Mouse (Mus musculus) heart, adult 11 months (tissue): ENCODE data around the gene Ttll1.
A peak's percentile ranks its signal among the peaks of the same experiment; 100 is the strongest.
"Not testable (repeated sequence)": the region's sequence is repeated elsewhere in the genome, so short reads cannot be mapped to it uniquely, and the experiment has no call there.

ENCODE experiments used
- DNase-seq: peaks from one replicate; pipeline ENCODE4 v3.0.0; 2022

Ttll1 gene

DNA sequence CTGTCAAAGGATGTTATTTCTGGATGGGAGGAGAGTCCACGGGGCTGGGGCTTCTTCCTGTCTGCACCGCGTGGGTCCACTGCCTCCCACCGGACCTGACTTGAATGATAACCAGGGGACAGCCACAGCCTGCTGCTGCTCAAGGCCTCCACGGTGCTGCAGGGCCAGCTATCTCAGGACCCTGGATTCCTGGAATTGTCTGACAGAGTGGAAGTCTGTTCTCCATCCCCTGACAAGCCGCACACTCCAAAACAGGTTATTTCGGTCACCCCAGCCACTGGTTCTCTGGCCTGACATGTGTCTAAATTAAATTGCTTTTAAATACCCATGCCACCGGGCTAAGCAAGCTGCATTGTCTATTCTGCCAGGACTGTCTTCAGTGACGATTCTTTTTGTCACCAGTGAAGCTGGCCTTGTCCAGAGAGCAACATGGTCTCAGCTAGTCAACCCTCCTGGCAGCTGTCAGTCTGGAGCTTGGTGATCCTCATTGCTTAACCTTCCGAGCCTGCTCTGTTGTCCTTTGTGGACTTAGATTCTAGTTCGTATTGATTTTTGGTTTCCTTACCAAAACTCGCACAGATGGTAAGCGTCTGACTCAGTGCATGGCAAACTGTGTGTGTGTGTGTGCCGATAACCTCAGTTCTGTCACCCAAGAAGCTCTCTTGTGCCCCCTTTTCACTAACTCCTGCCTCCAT lies 13.1 kb upstream of the Ttll1 start:
- peak; percentile 96 for DNase-seq

- peak; percentile 97 for DNase-seq
Measured at GRCm38 (mm10) chr15:83523196-83523595, 12.5 kb upstream of the Ttll1 start.

DNA sequence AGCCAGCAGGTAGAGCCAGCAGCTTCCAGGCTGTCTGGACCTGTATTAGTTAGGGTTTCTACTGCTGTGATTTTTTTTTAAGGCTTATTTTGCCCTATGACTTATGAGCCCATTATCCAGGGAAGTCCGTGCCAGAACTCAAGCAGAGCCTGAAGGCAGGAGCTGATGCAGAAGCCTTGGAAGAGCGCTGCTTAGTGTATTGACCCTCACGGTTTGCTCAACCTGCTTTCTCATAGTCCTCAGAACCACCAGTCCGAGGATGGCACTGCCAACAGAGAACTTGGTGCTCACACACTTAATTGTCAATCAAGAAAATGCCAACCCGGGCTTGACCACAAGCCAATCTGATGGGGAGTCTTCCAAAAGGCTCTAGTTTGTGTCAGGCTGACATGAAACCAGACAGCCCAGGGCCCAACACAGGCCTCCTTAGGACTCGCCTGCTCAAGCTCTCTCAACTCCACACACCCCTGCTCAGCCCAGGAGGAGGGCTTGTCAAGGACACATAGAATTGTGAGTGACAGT lies 10.2 kb upstream of the Ttll1 start:
- DNase-seq = no peak

- peak; percentile 96 for DNase-seq
Measured at GRCm38 (mm10) chr15:83518215-83519048, 7.7 kb upstream of the Ttll1 start.

DNA sequence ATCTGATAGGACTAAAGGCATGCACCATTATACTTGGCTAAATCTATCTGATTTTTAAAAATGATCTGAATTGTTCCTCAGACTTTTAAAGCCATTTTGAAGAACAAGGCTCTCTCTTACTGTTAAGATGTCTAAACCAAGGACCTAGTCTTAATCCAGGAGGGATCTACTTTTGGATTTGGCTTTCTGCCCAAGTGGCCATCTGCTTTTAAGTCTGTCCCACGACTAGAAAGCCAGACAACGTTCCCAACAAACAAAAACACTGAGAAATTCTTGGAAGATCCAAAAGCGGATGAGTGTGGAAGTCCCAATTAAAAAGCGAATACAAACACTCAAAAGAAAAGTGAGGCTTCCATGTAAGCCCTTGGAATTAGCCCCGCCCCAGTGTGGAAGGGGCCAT lies 4.3 kb upstream of the Ttll1 start:
- DNase-seq = no peak

DNA sequence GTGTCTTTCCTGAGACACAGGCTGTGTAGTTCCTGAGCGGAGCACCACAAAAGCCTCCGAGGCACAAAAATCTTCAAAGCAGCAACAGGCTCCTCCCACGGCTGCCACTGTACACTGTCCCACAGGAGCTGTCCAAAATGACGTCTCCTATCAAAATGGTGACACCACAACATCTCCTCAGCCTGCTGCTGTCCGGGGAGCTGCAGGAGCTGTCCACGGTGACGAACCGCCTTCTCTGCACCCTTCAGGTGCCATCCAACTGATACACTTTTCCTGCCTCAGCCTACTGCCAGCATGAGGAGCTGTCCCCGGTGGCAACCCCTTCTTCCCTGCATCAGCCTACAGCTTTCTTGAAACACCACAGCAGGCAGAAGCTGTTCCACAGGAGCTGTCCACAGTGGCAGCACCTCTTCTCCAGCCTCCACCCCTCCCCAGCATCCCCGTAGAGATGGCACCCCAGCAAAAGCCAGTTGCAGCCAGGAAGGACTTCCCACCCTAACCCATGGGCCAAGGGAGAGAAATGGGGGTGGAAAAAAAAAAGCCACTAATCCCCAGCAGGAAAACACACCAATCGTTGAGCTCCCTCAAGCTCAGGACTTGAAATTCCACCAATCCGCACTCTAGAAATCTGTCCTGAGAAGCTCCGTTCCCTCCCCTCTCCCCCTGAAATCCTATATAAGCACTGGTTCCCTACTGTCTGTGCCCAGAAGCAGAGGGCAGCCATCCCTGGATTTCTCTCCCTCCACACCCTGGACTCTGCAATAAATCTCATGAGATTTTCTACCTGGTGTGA lies 2.0 kb upstream of the Ttll1 start:
- DNase-seq = no peak

GRCm38 (mm10) chr15:83509950-83510804 lies 516 bp downstream of the Ttll1 start:
- no peak for DNase-seq

- not testable (repeated sequence) for DNase-seq
Measured at GRCm38 (mm10) chr15:83501483-83501882, 9.2 kb downstream of the Ttll1 start.

- DNase-seq = no peak
Measured at GRCm38 (mm10) chr15:83500352-83500751, 10.3 kb downstream of the Ttll1 start.

- no peak for DNase-seq
Measured at GRCm38 (mm10) chr15:83499211-83499755, 11.4 kb downstream of the Ttll1 start.

DNA sequence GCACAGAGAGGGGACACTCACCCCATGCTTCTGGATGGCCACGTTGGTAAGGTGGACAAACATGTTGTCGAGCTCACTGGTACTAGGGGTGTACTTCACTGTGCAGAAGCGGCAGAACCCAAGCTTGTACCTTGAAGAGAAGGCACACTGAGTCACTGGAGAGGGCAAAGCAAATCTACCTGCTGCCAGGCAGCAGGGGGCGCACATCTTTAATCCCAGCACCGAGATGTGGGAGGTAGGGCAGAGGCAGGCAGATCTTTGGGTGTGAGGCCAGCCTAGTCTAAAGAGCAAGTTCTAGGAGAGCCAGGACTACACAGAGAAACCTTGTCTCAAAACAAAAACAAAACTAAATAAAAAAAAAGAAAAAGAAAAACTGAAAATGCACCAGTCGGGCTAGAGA lies 13.4 kb downstream of the Ttll1 start:
- DNase-seq = no peak

DNA sequence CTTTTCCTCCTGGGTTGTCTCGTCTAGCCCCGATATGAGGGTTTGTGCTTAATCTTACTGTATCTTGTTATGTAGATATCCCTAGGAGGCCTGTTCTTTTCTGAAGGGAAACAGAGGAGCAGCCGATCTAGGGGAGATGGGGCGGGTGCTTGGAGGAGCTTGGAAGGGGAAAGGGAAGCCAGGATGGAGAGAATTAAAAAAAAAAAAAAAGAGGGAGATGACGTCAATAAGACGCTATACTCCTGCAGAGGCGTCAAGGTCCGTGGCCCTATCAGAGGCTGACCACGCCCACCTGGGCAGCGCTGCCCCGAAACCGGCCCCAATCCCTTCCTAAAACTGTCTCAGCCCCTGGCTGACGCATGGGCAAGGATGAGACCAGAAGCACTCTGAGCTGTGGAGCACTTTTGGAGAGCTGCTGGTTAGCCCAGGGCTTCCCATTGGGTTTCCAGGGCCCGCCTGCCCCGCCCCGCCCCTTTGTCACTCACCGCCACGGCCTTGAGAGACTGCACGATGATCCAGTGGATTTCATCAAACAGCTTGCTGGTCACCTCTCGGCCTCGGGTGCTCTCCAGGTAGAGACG lies 14.8 kb downstream of the Ttll1 start:
- no peak for DNase-seq

DNA sequence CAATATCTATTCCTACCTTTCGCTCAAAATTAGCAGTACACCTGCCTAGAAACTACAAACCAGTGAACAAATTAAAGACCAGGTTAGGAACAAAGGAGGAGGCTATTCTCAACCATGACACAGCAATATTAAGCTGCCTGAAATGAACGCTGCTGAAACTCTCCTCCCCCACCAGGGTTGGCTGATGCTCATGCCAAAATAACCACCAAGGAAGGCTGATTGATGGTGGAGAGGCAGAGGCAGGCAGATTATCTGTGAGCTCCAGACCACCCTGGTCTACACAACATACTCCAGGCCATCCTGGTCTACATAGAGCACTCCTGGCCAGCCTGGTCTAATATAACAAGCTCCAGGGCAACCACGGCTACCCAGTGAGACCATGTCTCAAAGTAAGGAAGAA lies 15.5 kb downstream of the Ttll1 start:
- no peak for DNase-seq

DNA sequence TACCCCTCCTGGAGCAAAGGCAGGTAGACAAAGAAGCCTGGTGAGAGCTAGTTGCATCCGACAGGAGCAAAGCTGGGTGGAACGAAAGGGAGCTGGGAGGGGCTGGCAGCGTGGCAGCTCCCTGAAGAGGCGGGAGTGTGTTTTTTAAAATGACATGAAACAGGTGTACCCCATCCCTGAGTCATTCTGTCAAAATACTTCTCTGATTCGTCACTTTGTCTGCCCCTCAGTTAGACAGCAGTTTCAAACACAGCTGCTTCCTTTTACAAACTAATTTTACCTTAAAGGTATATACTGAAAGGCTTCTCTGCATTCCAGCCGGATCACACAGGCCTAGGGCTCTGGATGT lies 16.1 kb downstream of the Ttll1 start:
- DNase-seq = no peak

DNA sequence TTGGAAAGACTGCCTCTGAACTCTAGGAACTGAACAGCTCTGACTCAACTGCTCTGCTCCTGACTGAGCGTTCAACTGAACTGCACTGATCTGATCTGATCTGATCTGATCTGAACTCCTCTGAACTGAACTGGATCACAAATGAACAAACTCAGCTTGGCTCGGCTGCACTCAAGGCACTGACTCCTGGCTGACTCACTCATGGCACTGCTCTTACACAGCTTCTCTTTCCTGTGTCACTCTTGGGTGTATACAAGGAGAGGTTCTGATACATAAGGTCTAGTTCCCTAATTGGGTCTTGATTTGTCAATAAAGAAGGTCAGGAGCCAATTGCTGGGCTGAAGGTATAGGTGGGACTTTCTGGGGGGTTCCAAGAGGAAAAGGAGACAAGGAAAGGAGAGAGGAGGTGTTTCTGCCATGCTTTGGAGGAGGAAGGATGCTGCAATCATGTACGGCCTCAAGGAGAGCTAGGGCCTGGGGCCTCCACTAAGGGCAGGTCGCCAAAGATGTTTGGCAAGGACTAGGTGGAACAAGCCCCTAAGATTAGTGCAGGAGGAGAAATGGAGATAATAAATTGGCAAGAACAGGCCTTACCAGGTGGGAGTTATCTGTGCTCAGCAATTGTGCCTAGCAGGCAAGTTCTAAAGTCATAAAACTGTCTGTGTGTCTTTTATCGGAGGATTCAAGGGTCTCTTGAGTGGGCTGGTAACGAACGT lies 16.7 kb downstream of the Ttll1 start:
- no peak for DNase-seq

DNA sequence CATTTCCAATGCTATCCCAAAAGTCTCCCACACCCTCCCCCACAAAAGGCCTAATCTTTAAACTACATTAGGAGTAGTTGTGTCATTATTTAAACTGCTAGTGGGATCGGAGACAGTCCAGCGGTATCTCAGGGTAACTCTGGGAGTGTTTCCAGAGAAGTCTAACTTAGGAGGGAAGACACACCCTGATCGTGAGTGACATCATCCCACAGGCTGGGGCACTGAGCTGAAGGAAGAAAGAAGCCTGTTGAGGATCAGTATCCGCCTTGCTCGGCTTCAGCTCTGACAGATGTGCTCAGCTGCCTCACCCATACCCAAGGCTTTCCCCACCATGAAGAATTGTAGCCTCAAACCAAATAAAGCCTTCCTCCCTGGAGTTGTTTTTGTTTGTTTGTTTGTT lies 18.8 kb downstream of the Ttll1 start:
- DNase-seq = peak; percentile 95

GRCm38 (mm10) chr15:83489471-83489870 lies 21.2 kb downstream of the Ttll1 start:
- no peak for DNase-seq

DNA sequence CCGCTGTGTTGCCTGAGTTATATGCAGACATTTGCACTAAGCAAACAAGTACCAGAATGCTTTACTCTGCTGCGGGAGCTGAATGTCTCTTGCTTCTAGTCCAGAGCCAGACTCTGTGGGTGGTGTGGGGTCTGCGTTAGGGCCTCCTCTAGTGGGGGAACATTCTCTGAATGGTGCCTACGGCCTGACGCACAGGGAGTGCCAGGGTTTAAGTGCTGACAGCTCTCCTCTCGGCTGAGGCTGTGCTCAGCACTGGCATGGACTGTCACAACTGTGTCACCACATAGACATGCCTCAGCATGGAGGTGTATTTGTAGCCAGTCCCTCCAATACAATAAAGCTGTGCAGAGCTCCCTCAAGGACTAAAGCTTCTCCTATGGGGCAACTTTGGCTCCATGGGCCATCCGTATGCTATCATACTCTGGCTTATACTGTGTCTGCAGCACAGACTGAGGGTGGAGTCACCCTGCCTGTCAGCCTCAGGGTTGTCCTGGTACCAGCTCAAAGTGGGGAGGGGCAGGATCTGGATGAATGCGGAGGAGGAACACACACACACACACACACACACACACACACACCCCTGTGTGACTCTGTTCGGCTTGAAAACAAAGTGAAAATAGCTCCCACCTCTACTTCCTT lies 23.1 kb downstream of the Ttll1 start:
- DNase-seq = peak; percentile 95

- DNase-seq = no peak
Measured at GRCm38 (mm10) chr15:83484311-83484710, 26.4 kb downstream of the Ttll1 start.

GRCm38 (mm10) chr15:83483482-83483881 lies 27.2 kb downstream of the Ttll1 start:
- DNase-seq = no peak
